Mouse (Mus musculus) left cerebral cortex, adult 2 months (tissue): ENCODE results near the gene Nav2. TPM values are rescaled to one million over a fixed set of nuclear protein-coding genes. Genes with fewer than 3 reads are reported as not detected.
A peak's percentile ranks its signal among the peaks of the same experiment; 100 is the strongest.

Source experiments
- DNase-seq, 2 experiments: peaks; one replicate each; pipeline ENCODE4 v3.0.0; 2021 to 2022; ENCODE audit warnings: low spot score in 2 of 2, mixed read lengths in 1 of 2; ENCODE audit errors: extremely low spot score in 1 of 2
- H3K27ac ChIP-seq: fragments of 200-600 bp; 2 replicates; pipeline ENCODE4 v1.8.1; 2022
- H3K4me3 ChIP-seq: fragments of 200-600 bp; 2 replicates; pipeline ENCODE4 v1.8.1; 2022
- CTCF ChIP-seq: fragments of 200-600 bp; IDR thresholded peaks from 2 replicates; pipeline ENCODE4 v1.8.1; 2022; ENCODE audit warnings: antibody characterized with exemption, mild to moderate bottlenecking, moderate library complexity
- intact Hi-C: fragments of 180-260 bp; cut with DNase I; formaldehyde crosslinking; loops from one replicate; pipeline ENCODE4 v1.15.1; 2025
- total RNA-seq, 2 experiments: library from RNA; stranded (reverse); gene quantifications; 2 replicates each; pipeline ENCODE4 v1.2.3; 2021

Gene Nav2
- total RNA-seq, 2 experiments from 2014 or later, result 102 to 119 TPM

- intact Hi-C loops, result no loop called here
- Histone ChIP-seq H3K27ac (no peak overlapping the region), H3K4me3 (no peak overlapping the region)
- DNase-seq, result no peak
- no peak for TF ChIP-seq CTCF
Observed at GRCm38 (mm10) chr7:48995171-48995570, 86.7 kb downstream of the Nav2 start.

GRCm38 (mm10) chr7:48995701-48996100 is 87.2 kb downstream of the Nav2 start:
- no peak for TF ChIP-seq CTCF
- no peak overlapping the region for H3K27ac ChIP-seq
- no peak for DNase-seq
- H3K4me3 ChIP-seq, result no peak overlapping the region
- intact Hi-C loops, result no loop called here

- TF ChIP-seq CTCF, result no peak
- intact Hi-C loops, result no loop called here
- H3K27ac ChIP-seq, result no peak overlapping the region
Observed at GRCm38 (mm10) chr7:48996829-48997228, 88.3 kb downstream of the Nav2 start.

GRCm38 (mm10) chr7:48998097-48998496 is 89.6 kb downstream of the Nav2 start:
- no peak overlapping the region for H3K4me3 ChIP-seq
- peak overlapping the region; percentile 24; the same call in 1 of the 2 replicates for H3K27ac ChIP-seq
- intact Hi-C loops, result no loop called here
- DNase-seq, result no peak
- no peak for TF ChIP-seq CTCF

More at GRCm38 (mm10) chr7:48996829-48997228, 88.3 kb downstream of the Nav2 start:
- no peak overlapping the region for H3K4me3 ChIP-seq
- no peak for DNase-seq

- no peak overlapping the region for H3K4me3 ChIP-seq
- no peak for TF ChIP-seq CTCF
- no peak for DNase-seq
- H3K27ac ChIP-seq, result peak overlapping the region; percentile 24; the same call in 1 of the 2 replicates
- intact Hi-C loops, result no loop called here
Observed at GRCm38 (mm10) chr7:48998595-48998994, 90.1 kb downstream of the Nav2 start.

- no peak for TF ChIP-seq CTCF
- intact Hi-C loops, result loop anchor here (1.0 to 5.0 kb wide), 2 partner anchors 76 to 222 kb away; no protein-coding TSS in a partner anchor
- Histone ChIP-seq H3K27ac (no peak overlapping the region; the same call in 1 of the 2 replicates), H3K4me3 (no peak overlapping the region)
- peak in 1 of 2 experiments; percentile 20 for DNase-seq
Observed at GRCm38 (mm10) chr7:49000816-49001215, 92.3 kb downstream of the Nav2 start.

GRCm38 (mm10) chr7:49004402-49004801 is 95.9 kb downstream of the Nav2 start:
- intact Hi-C loops, result loop anchor here (5.0 kb wide), 1 partner anchor 73 kb away; no protein-coding TSS in a partner anchor
- no peak overlapping the region for H3K27ac ChIP-seq
- no peak for DNase-seq
- TF ChIP-seq CTCF, result no peak
- no peak overlapping the region for H3K4me3 ChIP-seq

- DNase-seq, result no peak
- intact Hi-C loops, result no loop called here
- H3K4me3 ChIP-seq, result no peak overlapping the region
- TF ChIP-seq CTCF, result no peak
- H3K27ac ChIP-seq, result no peak overlapping the region
Observed at GRCm38 (mm10) chr7:49006886-49007285, 98.4 kb downstream of the Nav2 start.

GRCm38 (mm10) chr7:49010739-49011138 is 102.2 kb downstream of the Nav2 start:
- Histone ChIP-seq H3K27ac (no peak overlapping the region), H3K4me3 (no peak overlapping the region)
- DNase-seq, result no peak
- intact Hi-C loops, result no loop called here
- no peak for TF ChIP-seq CTCF

GRCm38 (mm10) chr7:49012027-49012426 is 103.5 kb downstream of the Nav2 start:
- Histone ChIP-seq H3K4me3 (no peak overlapping the region), H3K27ac (no peak overlapping the region)
- TF ChIP-seq CTCF, result peak; percentile 49
- no peak for DNase-seq
- intact Hi-C loops, result no loop called here

GRCm38 (mm10) chr7:49014480-49014879 is 106.0 kb downstream of the Nav2 start:
- intact Hi-C loops, result no loop called here
- no peak for DNase-seq
- Histone ChIP-seq H3K4me3 (no peak overlapping the region), H3K27ac (no peak overlapping the region)
- no peak for TF ChIP-seq CTCF

- intact Hi-C loops, result no loop called here
- H3K4me3 ChIP-seq, result no peak overlapping the region
- DNase-seq, result no peak
- no peak overlapping the region for H3K27ac ChIP-seq
- no peak for TF ChIP-seq CTCF
Observed at GRCm38 (mm10) chr7:49015297-49015696, 106.8 kb downstream of the Nav2 start.

GRCm38 (mm10) chr7:49016088-49016487 is 107.6 kb downstream of the Nav2 start:
- H3K4me3 ChIP-seq, result no peak overlapping the region
- no peak overlapping the region for H3K27ac ChIP-seq
- no peak for TF ChIP-seq CTCF
- no peak for DNase-seq
- intact Hi-C loops, result no loop called here
